Mouse (Mus musculus) c-Kit-positive CD71-positive TER-119-negative erythroid progenitor cells, embryonic 14.5 days (primary cell): ENCODE measurements around the gene Gm20388.

Experiments used
- DNase-seq: peaks from one replicate; pipeline ENCODE4 v3.0.0-alpha.2; 2013; ENCODE audit warnings: low read depth

The Gm20388 gene

DNA sequence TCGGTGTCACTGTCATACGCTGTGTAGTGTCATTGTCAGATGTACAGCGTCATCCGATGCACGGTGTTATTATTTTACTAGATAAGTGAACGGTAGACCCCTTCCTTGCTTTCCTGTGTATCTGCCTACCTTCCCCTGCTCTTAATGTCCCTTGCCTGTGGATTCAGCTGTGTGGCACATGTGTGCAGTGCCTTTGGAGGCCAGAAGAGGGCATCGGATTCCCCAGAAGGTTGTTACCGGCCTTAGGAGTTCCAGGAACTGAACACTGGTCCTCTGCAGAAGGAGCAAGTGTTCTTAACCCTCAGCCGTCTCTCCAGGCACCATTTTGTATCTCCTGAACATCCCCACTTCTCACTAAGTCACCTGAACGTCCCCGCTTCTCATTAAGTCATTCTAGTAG, 3907.1 kb downstream of the Gm20388 start:
- no peak for DNase-seq

DNA sequence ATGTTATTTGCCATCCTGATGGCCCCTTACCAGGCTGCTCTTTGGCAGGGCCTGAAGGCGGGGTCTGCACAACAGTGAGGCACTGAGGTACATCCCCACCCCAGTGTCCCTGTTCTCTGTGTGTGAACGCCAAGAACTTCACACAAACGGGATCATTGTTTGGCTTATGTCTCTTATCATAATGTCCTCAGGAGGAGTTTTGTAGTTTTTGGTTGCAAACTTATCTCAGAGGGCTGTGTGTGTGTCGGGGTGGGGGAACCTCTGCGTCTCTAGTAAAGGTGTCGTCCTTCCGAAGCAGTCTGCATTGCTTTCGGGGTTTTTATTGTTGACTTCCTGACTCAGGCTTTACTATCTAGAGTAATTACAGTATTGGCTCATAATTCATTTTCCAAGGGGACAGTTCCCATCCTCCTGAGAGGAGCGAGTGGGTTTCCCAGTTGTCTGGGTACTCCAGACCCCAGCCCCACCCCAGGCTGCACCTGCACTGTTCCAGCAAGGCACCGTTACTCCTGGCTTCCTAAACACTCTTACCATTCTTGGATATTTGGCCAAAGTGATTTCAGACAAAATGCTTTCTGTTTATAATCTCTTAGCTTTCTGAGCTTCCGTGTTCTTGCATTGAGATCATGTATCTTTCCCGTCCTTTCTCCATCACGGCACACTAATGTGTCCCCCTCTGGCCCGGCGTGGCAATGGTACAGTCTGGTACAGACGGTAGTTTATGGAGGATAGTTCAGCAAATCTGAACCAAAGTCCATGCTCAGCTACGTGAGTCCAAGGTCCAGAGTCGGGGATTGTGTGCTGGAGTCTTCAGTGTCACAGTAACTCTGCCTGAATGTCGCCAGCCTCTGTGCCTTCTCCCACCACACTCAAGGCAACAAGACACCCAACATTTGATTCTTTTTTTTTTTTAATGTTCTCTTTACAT, 3909.3 kb downstream of the Gm20388 start:
- DNase-seq = peak; percentile 63

DNA sequence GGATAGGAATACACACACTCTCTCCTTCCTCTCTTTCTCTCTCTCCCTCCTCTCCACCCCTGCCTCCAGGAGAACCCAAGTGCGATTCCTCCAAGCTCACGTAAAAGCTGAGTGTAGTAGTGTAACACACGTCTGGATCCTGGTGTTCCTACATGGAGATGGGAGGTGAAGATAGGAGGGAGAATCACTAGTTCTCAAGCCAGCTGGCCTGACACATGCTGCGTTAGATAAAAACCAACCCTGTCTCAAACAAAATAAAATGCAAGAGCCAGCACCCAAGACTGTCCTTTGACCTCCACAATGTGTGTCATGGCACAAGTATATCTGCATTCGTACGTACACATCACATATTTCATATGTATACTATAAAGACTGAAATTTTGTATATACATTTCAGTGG, 3910.1 kb downstream of the Gm20388 start:
- DNase-seq = no peak

DNA sequence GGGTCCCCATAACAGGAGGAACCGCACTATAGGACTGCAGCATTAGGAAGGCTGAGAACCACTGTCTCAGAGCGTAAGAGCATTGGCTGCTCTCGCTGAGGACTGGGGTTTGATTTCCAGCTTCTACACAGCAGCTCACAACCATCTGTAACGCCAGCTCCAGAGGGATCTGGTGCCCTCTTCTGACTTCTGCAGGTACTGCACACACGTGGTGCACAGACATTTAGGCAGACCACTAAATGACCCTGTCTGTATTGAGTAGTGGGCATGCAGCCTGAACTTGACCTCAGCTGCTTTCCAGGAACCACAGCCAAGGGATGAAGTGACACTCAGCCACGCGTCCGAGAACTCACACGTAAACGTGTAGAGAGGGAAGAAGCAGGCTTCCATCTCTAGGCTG, 3912.5 kb downstream of the Gm20388 start:
- no peak for DNase-seq

DNA sequence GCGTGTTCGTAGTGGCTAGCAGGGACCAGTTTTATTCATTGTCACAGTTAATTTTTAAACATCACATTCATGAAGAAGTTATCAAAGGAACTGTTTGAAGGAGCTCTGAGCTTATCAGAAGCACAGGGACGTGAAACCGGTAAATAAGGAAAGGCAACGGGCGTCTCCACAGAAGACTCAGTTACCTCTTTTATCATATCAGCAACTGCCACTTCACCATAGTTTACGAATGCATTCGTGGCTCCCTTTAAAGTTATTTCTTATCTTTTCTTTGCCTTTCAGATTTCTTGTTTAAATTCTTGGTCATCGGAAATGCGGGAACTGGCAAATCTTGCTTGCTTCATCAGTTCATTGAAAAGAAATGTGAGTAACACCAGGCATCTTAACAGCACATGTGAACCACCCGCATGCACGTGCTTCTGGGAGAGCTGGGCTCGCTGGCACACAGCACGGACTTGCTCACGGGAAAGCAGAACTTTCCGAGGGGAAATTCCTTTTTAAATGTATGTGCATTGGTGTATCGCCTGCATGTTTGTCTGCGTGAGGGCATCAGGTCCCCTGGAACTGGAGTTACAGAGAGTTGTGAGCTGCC, 3913.0 kb downstream of the Gm20388 start:
- DNase-seq = peak; percentile 65

DNA sequence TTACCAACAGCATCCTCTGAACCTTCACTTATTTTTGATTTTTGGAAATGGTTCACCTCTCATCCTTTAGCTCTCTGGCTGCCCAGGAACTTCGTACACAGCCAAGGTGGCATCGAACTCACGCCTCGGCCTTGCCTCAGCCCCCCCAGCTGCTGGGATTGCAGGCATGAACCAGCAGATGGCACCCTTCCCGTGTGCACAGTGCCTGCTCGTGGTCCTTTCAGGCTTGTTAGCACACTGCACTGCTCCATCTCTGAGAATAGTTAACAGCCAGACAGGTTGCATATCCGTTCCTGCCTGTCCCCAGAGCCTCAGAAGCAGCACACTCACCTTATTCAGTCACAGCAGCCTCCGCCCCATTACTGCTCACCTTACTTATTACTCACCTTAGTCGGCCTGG, 3915.4 kb downstream of the Gm20388 start:
- DNase-seq = no peak

DNA sequence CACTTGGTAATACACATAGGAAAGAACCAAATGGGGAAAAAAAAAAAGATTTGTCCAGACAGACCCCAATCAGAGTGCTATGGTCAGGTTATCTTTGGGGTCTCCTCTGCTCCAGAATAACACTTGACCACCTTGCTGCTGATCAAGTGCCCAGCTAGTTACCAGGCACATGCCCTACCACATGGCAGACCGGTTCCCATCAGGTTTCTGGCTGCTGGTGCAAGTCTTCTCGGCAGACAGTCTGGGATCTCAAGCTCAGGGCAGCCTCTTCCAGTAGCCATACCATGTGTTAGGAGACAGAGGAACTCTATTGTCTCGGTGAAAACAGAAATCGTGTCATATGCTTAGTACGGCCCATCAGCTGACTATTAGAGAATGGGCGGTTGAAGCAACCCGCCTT, 3916.1 kb downstream of the Gm20388 start:
- DNase-seq = no peak

DNA sequence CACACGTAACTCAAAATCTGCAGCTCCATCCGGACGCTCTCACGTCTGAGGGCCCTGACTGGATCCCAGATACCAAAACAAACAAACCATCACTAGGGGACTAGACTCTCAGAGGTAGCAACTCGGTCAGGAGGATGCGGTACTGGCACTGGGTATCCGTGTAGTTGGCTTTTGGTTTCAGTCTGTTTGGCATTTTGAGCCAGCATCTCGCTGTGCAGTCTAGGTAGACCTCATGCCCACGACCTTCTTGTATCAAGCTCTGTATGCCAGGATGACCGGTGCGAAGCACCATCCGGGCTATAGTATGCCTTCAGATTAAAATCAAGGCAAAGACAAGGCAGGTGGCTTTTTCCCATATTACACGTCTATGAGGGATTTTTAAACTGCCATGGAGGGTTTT, 3916.9 kb downstream of the Gm20388 start:
- no peak for DNase-seq

DNA sequence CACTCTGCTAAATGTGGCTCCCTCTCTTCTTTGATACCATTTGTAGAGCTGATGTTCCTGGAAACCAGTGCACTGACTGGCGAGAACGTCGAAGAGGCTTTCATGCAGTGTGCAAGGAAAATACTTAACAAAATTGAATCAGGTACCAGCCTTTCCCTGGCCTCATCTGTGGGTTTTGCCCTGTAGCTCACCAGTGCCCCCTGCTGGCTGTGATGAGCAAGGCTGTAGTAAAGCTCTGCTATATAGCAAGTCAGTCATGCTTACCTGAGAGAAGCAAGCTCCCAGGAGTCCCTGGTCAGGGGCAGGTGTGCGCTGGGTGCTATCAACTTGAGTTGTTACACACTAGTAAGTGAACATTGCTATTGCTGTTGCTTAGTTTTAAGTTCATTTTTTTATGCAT, 3922.1 kb downstream of the Gm20388 start:
- DNase-seq = no peak

DNA sequence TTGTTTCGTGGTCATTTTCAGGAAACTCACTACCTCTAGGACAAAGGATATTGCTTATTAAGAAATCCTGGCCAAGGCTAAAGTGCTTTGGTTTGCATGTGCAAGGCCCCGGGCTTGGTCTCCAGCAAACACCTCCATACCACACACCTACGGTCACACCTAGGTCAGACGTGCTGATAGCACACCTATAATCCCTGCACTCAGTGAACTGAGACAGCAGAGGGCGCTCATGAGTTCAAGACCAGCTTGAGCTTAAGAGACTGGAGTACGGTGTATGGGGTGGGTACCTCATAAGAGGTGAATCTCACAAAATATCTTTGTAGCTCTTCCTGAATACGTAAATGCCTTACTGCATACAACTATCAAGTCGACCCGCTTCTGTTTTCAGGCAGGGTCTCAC, 3924.8 kb downstream of the Gm20388 start:
- DNase-seq = peak; percentile 57

DNA sequence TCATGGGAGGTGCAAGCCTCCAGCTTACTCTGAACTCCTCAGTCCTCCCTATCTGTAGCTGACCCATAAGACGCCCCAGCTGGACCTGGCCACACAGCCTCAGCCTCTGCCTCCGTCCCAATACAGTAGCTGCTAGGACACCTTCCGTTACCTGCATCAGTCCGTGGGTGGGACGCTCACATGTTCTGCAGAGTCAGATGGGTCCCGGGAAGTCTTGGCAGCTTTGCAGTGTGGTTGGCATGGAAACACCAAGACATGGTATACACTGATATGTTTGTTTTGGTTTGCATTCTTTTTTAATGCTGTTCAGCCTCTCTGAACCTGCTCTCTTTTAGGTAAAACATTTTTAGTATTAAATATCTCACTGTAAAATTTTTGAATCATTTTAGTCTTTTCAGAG, 3925.7 kb downstream of the Gm20388 start:
- DNase-seq = no peak

DNA sequence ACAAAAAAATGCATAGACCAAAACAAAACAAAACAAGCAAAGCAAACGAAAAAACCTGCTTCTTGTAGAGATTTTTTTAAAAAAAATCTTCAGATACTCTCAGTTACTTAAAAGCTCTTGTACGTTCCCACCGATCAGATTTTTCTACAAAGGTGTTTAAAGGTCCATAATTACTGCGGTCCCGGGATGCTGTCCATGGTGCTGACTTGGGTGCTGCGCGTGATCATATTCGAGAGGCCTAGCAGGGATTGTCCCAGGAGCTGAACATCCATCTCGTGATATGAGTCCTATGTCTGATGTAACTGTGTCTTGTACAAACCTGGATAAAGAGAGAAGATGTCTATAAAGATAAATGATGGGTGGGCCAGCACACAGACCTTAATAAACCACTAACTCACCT, 3927.9 kb downstream of the Gm20388 start:
- DNase-seq = no peak

DNA sequence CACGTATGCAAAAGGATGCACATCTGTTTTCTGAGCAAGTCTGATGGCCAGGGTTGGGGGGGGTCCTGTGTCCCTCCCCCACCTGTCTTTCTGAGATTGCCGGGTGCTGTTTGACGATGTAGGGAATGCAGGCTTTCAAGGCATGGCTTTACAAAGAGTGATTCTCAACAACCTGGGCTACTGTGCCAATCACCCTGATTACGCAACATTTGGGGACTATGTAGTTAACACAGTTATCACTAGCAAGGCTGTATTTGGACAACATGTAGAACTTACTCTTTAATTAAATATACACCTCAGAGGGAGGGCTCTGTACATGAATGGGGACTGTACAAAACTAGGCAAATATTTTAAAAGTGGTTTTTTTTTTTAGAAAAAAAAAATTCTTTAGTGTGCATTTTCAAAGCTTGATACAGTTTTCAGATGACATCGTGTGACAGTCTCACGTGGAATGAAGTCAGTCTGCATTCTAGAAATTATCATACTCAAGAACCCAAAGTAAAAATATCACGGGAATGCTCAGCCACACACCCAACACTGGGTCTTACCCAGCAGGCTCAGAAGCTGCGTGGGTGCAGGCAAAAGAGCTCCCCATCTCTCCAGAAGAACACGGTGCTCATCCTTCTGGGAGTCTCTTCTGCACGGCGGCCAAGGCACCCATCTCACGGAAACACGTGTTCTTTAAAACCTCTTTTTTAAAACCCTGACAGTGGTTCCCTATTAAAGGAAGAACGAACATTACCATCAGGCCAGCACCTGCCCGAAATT, 3930.1 kb downstream of the Gm20388 start:
- DNase-seq = no peak

DNA sequence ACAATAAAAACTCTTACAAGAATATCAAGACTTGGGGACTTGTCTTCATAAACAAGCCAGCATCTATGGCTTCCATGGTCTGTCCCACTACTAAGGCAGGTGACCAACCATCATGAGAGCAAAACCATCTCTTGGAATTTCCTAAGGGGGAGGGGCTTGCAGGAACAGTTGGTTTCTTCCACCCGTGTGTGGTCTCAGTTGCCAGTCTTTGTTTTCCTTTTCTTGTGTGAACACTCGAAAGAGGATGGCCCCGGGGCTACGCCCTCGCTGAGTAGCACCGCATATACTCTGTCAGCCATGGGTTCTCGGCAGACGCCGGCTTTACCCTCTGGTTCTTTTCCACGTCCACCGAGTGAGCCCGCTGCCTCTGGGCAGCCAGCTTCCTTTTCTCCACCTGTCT, 3931.4 kb downstream of the Gm20388 start:
- DNase-seq = no peak

DNA sequence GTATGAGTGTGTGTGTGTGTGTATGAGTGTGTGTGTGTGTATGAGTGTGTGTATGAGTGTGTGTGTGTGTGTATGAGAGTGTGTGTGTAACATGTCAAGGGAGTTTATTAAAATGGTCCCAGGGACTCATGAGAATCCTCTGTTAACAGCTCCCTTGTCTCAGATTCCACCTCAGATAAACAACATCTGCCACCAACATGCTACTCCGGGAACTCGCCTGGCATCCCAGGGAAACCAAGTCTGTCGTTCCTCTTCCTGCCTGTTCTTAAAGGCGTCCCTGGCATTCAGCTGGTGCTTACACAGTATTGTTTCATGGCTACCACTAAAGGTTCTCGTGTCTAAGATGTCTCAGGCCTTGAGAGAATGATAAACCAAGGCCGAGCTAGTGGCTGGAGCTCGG, 3933.7 kb downstream of the Gm20388 start:
- DNase-seq = no peak

DNA sequence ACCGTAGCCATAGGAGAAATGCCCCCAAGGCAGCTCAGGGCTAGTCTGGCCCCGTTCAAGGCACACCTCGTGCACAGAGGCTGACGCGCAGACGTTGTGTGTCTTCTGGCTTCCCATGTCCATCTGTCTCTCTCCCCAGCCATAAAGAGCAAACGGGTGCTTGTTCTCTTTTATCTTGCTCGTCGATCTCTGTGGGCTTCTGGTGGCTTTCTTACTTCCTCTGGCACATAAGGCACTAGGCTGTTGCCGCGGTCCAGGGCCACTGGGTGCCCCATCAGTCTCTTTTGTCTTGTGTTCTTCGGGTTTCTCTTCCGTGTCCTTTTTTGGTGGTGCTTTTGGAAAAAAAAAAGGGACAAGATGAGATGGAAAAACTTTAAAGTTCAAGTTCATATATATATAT, 3934.5 kb downstream of the Gm20388 start:
- DNase-seq = no peak

DNA sequence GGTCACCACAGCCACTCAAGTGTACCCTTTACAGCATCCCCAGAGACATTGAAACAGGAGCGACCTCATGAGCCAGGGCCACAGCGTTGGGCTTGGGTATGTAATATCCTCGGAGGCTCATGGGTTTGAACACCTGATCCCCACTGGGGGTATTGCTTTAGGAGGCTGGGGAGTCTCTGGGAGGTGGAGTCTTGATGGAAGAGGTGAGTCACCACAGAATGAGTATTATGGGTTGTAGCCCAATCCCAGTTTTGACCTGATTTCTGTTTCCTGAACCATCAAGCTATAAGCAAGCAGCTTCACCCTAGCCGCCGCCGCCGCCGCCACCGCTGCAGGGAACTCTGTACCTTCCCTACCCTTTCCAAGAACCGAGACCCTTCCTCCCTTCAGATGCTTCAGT, 3935.3 kb downstream of the Gm20388 start:
- DNase-seq = no peak

DNA sequence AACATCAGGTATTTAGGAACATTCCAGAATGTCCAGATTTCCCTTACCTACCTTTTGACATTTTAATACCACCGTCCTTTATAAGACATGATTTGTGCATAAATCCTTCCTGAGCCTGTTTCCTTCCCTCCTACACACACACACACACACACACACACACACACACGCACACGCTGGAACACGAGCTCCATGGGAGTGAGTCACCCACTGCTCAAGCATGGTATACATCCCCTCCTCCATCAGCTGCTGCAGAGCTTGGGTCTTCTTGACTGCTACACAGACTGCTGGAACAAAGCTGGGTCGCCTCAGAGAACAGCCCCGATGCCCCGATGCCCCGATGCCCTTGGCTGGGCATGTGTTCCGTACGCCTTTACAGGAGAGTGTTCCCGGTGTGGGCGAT, 3935.9 kb downstream of the Gm20388 start:
- no peak for DNase-seq

DNA sequence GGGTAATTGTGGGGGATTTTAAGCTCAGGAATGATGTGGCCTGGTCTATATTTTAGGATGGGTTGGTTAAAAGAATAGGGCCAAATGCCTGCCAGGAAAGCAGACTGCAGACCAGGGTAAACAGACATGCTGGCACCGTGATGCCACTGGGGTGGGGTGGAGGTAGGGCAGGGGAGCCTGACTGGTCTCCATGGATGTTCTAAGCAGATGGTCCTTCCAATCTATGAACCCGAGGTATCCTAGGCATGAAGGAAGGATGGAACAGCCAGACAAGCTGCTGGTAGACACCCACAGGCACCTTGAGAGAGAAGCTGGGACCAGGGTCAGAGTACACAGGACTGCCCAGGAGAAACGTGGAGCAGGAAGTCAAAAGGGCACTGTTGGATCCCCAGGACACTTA, 3936.9 kb downstream of the Gm20388 start:
- no peak for DNase-seq

DNA sequence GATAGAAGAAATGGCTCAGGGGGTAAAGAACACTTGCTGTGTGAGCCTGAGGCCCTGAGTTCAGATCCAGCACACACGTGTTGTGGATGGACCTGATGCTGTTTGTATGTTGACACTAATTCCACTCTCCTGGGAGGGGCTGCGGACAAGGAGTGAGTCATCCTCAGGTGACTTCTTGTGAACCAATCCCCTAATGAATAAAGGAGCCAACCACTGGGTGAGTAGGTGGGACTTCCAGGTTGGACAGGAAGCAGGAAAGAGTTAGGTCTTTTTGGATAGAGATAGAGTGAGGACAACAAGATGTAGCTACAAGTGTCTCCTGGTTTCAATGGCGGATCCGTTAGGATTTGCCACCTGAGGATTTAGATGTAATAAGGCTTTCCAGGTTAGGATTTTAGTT, 3938.7 kb downstream of the Gm20388 start:
- no peak for DNase-seq

DNA sequence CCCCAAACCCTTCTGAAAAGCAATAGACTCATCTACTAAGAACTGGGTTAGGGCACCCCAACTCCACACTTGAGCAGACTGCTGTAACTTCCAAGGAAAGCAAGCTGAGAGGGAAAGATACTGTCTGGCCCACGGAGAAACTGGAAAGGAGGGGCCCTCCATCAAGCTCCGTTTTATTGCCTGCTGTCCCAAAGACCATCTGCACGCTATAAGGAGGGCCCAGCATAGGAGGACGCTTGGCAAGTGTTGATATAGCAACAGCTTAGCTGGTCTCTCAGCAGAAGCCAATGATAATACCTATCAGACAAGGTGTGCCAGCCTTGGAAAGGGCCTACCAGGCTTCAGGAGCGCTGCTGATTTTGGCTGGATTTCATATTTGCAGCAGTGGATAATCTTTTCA, 3940.9 kb downstream of the Gm20388 start:
- no peak for DNase-seq

DNA sequence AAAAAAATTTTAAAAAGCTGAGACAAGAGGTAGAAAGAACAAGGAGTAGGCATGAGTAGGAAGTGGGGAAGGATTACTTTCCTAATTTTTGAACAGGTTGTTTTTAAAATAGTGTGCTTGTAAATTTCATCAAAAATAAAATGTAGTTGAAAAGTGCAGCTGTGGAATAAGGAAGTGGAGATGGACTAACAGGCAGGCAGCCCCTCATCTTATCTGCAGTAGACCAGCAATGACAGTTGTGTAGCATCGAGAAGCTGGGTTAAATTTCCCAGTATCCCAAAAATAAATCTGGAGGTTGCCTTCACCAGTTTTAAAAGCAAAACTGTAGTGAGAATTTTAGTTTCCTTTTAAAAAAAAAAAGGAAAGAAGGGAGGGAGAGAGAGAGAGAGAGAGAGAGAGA, 3943.6 kb downstream of the Gm20388 start:
- no peak for DNase-seq
